Mouse (Mus musculus): ENCODE results near the gene Mrps36. TPM values are rescaled to one million over a fixed set of nuclear protein-coding genes. Genes with fewer than 3 reads are reported as not detected.

The Mrps36 gene
- polyA plus RNA-seq, 1 experiment: 13.0 TPM

- Histone ChIP-seq H3K36me3 (ENCODE audit: control insufficient read depth, insufficient read depth, low read length) (no peaks in the 10 kb centered on the region), H3K4me3 (ENCODE audit: extremely low read depth, insufficient read depth, insufficient read length) (no peak overlapping the region), H3K4me1 (ENCODE audit: control insufficient read depth, insufficient read depth, insufficient read length) (peaks cover 3% of the 10 kb centered on the region; the same call in 1 of the 2 replicates), H3K27me3 (ENCODE audit: control insufficient read depth, insufficient read depth, low read length) (no peaks in the 10 kb centered on the region), H3K27ac (ENCODE audit: insufficient read depth, low read length) (no peak overlapping the region)
- no peak for DNase-seq (ENCODE audit: low read depth in 1 of 2, low spot score in 2 of 2)
- WGBS: 79% methylated on average over 3 of the region's 3 CpGs
- TF ChIP-seq CTCF (IDR thresholded peaks at IDR 0.05; ENCODE audit: extremely low read depth, insufficient read depth, insufficient read length, insufficient replicate concordance) (no peak), POLR2A (IDR thresholded peaks at IDR 0.05; ENCODE audit: low read depth, low read length) (no peak)
These were observed 33.0 kb upstream of the Mrps36 start for GRCm38 (mm10) chr13:100777491-100777890.

GRCm38 (mm10) chr13:100776710-100777109 is 32.3 kb upstream of the Mrps36 start:
- WGBS: 79% methylated on average over 6 of the region's 6 CpGs
- DNase-seq (ENCODE audit: low read depth in 1 of 2, low spot score in 2 of 2): no peak
- no peak for TF ChIP-seq POLR2A (IDR thresholded peaks at IDR 0.05; ENCODE audit: low read depth, low read length)
- no peak for TF ChIP-seq CTCF (IDR thresholded peaks at IDR 0.05; ENCODE audit: extremely low read depth, insufficient read depth, insufficient read length, insufficient replicate concordance)
- Histone ChIP-seq H3K27ac (ENCODE audit: insufficient read depth, low read length) (no peak overlapping the region), H3K4me3 (ENCODE audit: extremely low read depth, insufficient read depth, insufficient read length) (no peak overlapping the region), H3K27me3 (ENCODE audit: control insufficient read depth, insufficient read depth, low read length) (no peaks in the 10 kb centered on the region), H3K36me3 (ENCODE audit: control insufficient read depth, insufficient read depth, low read length) (no peaks in the 10 kb centered on the region), H3K4me1 (ENCODE audit: control insufficient read depth, insufficient read depth, insufficient read length) (peaks cover 3% of the 10 kb centered on the region; the same call in 1 of the 2 replicates)

- H3K4me3 ChIP-seq (ENCODE audit: extremely low read depth, insufficient read depth, insufficient read length): peak overlapping the region; percentile 81
- WGBS: 8% methylated on average over 8 of the region's 8 CpGs
- TF ChIP-seq POLR2A (IDR thresholded peaks at IDR 0.05; ENCODE audit: low read depth, low read length): no peak
- no peak for TF ChIP-seq CTCF (IDR thresholded peaks at IDR 0.05; ENCODE audit: extremely low read depth, insufficient read depth, insufficient read length, insufficient replicate concordance)
- H3K4me1 ChIP-seq (ENCODE audit: control insufficient read depth, insufficient read depth, insufficient read length): peaks cover 3% of the 10 kb centered on the region; the same call in 1 of the 2 replicates
- no peak overlapping the region for H3K27ac ChIP-seq (ENCODE audit: insufficient read depth, low read length)
- DNase-seq (ENCODE audit: low read depth in 1 of 2, low spot score in 2 of 2): no peak
- H3K36me3 ChIP-seq (ENCODE audit: control insufficient read depth, insufficient read depth, low read length): no peaks in the 10 kb centered on the region
- H3K27me3 ChIP-seq (ENCODE audit: control insufficient read depth, insufficient read depth, low read length): no peaks in the 10 kb centered on the region
These were observed 31.6 kb upstream of the Mrps36 start for GRCm38 (mm10) chr13:100776056-100776419.

GRCm38 (mm10) chr13:100775252-100776055 is 31.0 kb upstream of the Mrps36 start, which contains the start of gene Cenph:
Gene Cenph, minus strand, starts transcription at chr13:100775899.
- H3K4me3 ChIP-seq (ENCODE audit: extremely low read depth, insufficient read depth, insufficient read length): peak within 1 kb of the TSS; percentile 81
- no peak for TF ChIP-seq CTCF (IDR thresholded peaks at IDR 0.05; ENCODE audit: extremely low read depth, insufficient read depth, insufficient read length, insufficient replicate concordance)
- TF ChIP-seq POLR2A (IDR thresholded peaks at IDR 0.05; ENCODE audit: low read depth, low read length): no peak
- no peaks in the 10 kb centered on the region for H3K36me3 ChIP-seq (ENCODE audit: control insufficient read depth, insufficient read depth, low read length)
- H3K27ac ChIP-seq (ENCODE audit: insufficient read depth, low read length): no peak within 1 kb of the TSS
- no peaks in the 10 kb centered on the region for H3K27me3 ChIP-seq (ENCODE audit: control insufficient read depth, insufficient read depth, low read length)
- peak; percentile 73 to 82 for DNase-seq (ENCODE audit: low read depth in 1 of 2, low spot score in 2 of 2)
- WGBS: under 1% methylated on average over 46 of the region's 46 CpGs
- peaks cover 3% of the 10 kb centered on the region; the same call in 1 of the 2 replicates for H3K4me1 ChIP-seq (ENCODE audit: control insufficient read depth, insufficient read depth, insufficient read length)

GRCm38 (mm10) chr13:100774704-100775103 is 30.2 kb upstream of the Mrps36 start:
- no peak for DNase-seq (ENCODE audit: low read depth in 1 of 2, low spot score in 2 of 2)
- TF ChIP-seq POLR2A (IDR thresholded peaks at IDR 0.05; ENCODE audit: low read depth, low read length) (no peak), CTCF (IDR thresholded peaks at IDR 0.05; ENCODE audit: extremely low read depth, insufficient read depth, insufficient read length, insufficient replicate concordance) (no peak)
- H3K4me1 ChIP-seq (ENCODE audit: control insufficient read depth, insufficient read depth, insufficient read length): peaks cover 3% of the 10 kb centered on the region; the same call in 1 of the 2 replicates
- H3K36me3 ChIP-seq (ENCODE audit: control insufficient read depth, insufficient read depth, low read length): no peaks in the 10 kb centered on the region
- H3K27ac ChIP-seq (ENCODE audit: insufficient read depth, low read length): no peak overlapping the region
- H3K4me3 ChIP-seq (ENCODE audit: extremely low read depth, insufficient read depth, insufficient read length): no peak overlapping the region
- no peaks in the 10 kb centered on the region for H3K27me3 ChIP-seq (ENCODE audit: control insufficient read depth, insufficient read depth, low read length)

GRCm38 (mm10) chr13:100755329-100755728 is 10.9 kb upstream of the Mrps36 start:
- TF ChIP-seq CTCF (IDR thresholded peaks at IDR 0.05; ENCODE audit: extremely low read depth, insufficient read depth, insufficient read length, insufficient replicate concordance) (no peak), POLR2A (IDR thresholded peaks at IDR 0.05; ENCODE audit: low read depth, low read length) (no peak)
- Histone ChIP-seq H3K27me3 (ENCODE audit: control insufficient read depth, insufficient read depth, low read length) (no peaks in the 10 kb centered on the region), H3K4me1 (ENCODE audit: control insufficient read depth, insufficient read depth, insufficient read length) (no peaks in the 10 kb centered on the region), H3K36me3 (ENCODE audit: control insufficient read depth, insufficient read depth, low read length) (no peaks in the 10 kb centered on the region), H3K4me3 (ENCODE audit: extremely low read depth, insufficient read depth, insufficient read length) (no peak overlapping the region), H3K27ac (ENCODE audit: insufficient read depth, low read length) (no peak overlapping the region)
- DNase-seq (ENCODE audit: low read depth in 1 of 2, low spot score in 2 of 2): no peak
- 89% methylated on average over 2 of the region's 2 CpGs for WGBS

GRCm38 (mm10) chr13:100754186-100754585 is 9.7 kb upstream of the Mrps36 start:
- no peak for TF ChIP-seq POLR2A (IDR thresholded peaks at IDR 0.05; ENCODE audit: low read depth, low read length)
- no peak for TF ChIP-seq CTCF (IDR thresholded peaks at IDR 0.05; ENCODE audit: extremely low read depth, insufficient read depth, insufficient read length, insufficient replicate concordance)
- no peaks in the 10 kb centered on the region for H3K36me3 ChIP-seq (ENCODE audit: control insufficient read depth, insufficient read depth, low read length)
- H3K4me1 ChIP-seq (ENCODE audit: control insufficient read depth, insufficient read depth, insufficient read length): no peaks in the 10 kb centered on the region
- DNase-seq (ENCODE audit: low read depth in 1 of 2, low spot score in 2 of 2): no peak
- no peak overlapping the region for H3K4me3 ChIP-seq (ENCODE audit: extremely low read depth, insufficient read depth, insufficient read length)
- 89% methylated on average over 4 of the region's 4 CpGs for WGBS
- H3K27me3 ChIP-seq (ENCODE audit: control insufficient read depth, insufficient read depth, low read length): no peaks in the 10 kb centered on the region
- no peak overlapping the region for H3K27ac ChIP-seq (ENCODE audit: insufficient read depth, low read length)
